Mouse (Mus musculus): Measurements from ENCODE around the gene Cdc6. TPM values are rescaled to one million over a fixed set of nuclear protein-coding genes. Genes with fewer than 3 reads are reported as not detected.
"Not testable (repeated sequence)": the region's sequence is repeated elsewhere in the genome, so short reads cannot be mapped to it uniquely, and the experiment has no call there.

Gene Cdc6
- polyA plus RNA-seq, 1 experiment: 24.1 TPM

GRCm38 (mm10) chr11:98930127-98930601, 22.6 kb downstream of the Cdc6 start:
- no peak overlapping the region for H3K4me3 ChIP-seq (ENCODE audit: insufficient read depth, poor library complexity, severe bottlenecking)
- H3ac ChIP-seq (ENCODE audit: control insufficient read depth, insufficient read length, low read depth): peak overlapping the region; percentile 31
- TF ChIP-seq CEBPB (IDR thresholded peaks at IDR 0.05; ENCODE audit: low read depth): no peak
- no peak for TF ChIP-seq MYOD1 (IDR thresholded peaks at IDR 0.05; ENCODE audit: control insufficient read depth, insufficient read length, low read depth)
- TF ChIP-seq FOSL1 (IDR thresholded peaks at IDR 0.05; ENCODE audit: insufficient read depth, low read length, poor library complexity, severe bottlenecking): no peak
- TF ChIP-seq MAX (IDR thresholded peaks at IDR 0.05): no peak
- no peak for TF ChIP-seq MYOG (IDR thresholded peaks at IDR 0.05; ENCODE audit: control insufficient read depth, extremely low read depth, insufficient read length)
- no peak for TF ChIP-seq CTCF (IDR thresholded peaks at IDR 0.05; ENCODE audit: control insufficient read depth, insufficient read depth, insufficient read length)
- no peak for TF ChIP-seq USF1 (IDR thresholded peaks at IDR 0.05; ENCODE audit: low read depth)
- H3K27me3 ChIP-seq (ENCODE audit: control insufficient read depth, insufficient read depth, insufficient read length): no peaks in the 10 kb centered on the region
- H3K36me3 ChIP-seq (ENCODE audit: control insufficient read depth, insufficient read depth): no peaks in the 10 kb centered on the region
- H3K79me3 ChIP-seq (ENCODE audit: low read depth): no peaks in the 10 kb centered on the region
- H3K79me2 ChIP-seq (ENCODE audit: control insufficient read depth, insufficient read depth): peaks cover 14% of the 10 kb centered on the region

GRCm38 (mm10) chr11:98930773-98931512, 23.3 kb downstream of the Cdc6 start:
- Histone ChIP-seq H3K79me3 (ENCODE audit: low read depth) (peaks cover 2% of the 10 kb centered on the region), H3K4me3 (ENCODE audit: insufficient read depth, poor library complexity, severe bottlenecking) (no peak overlapping the region), H3K27me3 (ENCODE audit: control insufficient read depth, insufficient read depth, insufficient read length) (no peaks in the 10 kb centered on the region), H3K79me2 (ENCODE audit: control insufficient read depth, insufficient read depth) (peaks cover 17% of the 10 kb centered on the region), H3K36me3 (ENCODE audit: control insufficient read depth, insufficient read depth) (no peaks in the 10 kb centered on the region), H3ac (ENCODE audit: control insufficient read depth, insufficient read length, low read depth) (peak overlapping the region; percentile 58)
- TF ChIP-seq USF1 (IDR thresholded peaks at IDR 0.05; ENCODE audit: low read depth) (no peak), MAX (IDR thresholded peaks at IDR 0.05) (peak; percentile 40), MYOD1 (IDR thresholded peaks at IDR 0.05; ENCODE audit: control insufficient read depth, insufficient read length, low read depth) (no peak)

- Histone ChIP-seq H3K79me3 (ENCODE audit: low read depth) (peaks cover 2% of the 10 kb centered on the region), H3K36me3 (ENCODE audit: control insufficient read depth, insufficient read depth) (no peaks in the 10 kb centered on the region), H3ac (ENCODE audit: control insufficient read depth, insufficient read length, low read depth) (peak overlapping the region; percentile 58), H3K79me2 (ENCODE audit: control insufficient read depth, insufficient read depth) (peaks cover 17% of the 10 kb centered on the region), H3K4me3 (ENCODE audit: insufficient read depth, poor library complexity, severe bottlenecking) (no peak overlapping the region), H3K27me3 (ENCODE audit: control insufficient read depth, insufficient read depth, insufficient read length) (no peaks in the 10 kb centered on the region)
- TF ChIP-seq USF1 (IDR thresholded peaks at IDR 0.05; ENCODE audit: low read depth) (no peak), MYOG (IDR thresholded peaks at IDR 0.05; ENCODE audit: control insufficient read depth, extremely low read depth, insufficient read length) (no peak), CEBPB (IDR thresholded peaks at IDR 0.05; ENCODE audit: low read depth) (no peak), MYOD1 (IDR thresholded peaks at IDR 0.05; ENCODE audit: control insufficient read depth, insufficient read length, low read depth) (peak; percentile 50), CTCF (IDR thresholded peaks at IDR 0.05; ENCODE audit: control insufficient read depth, insufficient read depth, insufficient read length) (peak; percentile 17), MAX (IDR thresholded peaks at IDR 0.05) (peak; percentile 19), FOSL1 (IDR thresholded peaks at IDR 0.05; ENCODE audit: insufficient read depth, low read length, poor library complexity, severe bottlenecking) (no peak)
Observed at GRCm38 (mm10) chr11:98931513-98932292, 24.1 kb downstream of the Cdc6 start.

- no peak for TF ChIP-seq FOSL1 (IDR thresholded peaks at IDR 0.05; ENCODE audit: insufficient read depth, low read length, poor library complexity, severe bottlenecking)
- TF ChIP-seq MYOG (IDR thresholded peaks at IDR 0.05; ENCODE audit: control insufficient read depth, extremely low read depth, insufficient read length): no peak
- peak; percentile 14 for TF ChIP-seq MAX (IDR thresholded peaks at IDR 0.05)
- no peak for TF ChIP-seq CEBPB (IDR thresholded peaks at IDR 0.05; ENCODE audit: low read depth)
- no peak for TF ChIP-seq CTCF (IDR thresholded peaks at IDR 0.05; ENCODE audit: control insufficient read depth, insufficient read depth, insufficient read length)
- TF ChIP-seq MYOD1 (IDR thresholded peaks at IDR 0.05; ENCODE audit: control insufficient read depth, insufficient read length, low read depth): peak; percentile 58
- no peak for TF ChIP-seq USF1 (IDR thresholded peaks at IDR 0.05; ENCODE audit: low read depth)
- Histone ChIP-seq H3ac (ENCODE audit: control insufficient read depth, insufficient read length, low read depth) (peak overlapping the region; percentile 18), H3K79me2 (ENCODE audit: control insufficient read depth, insufficient read depth) (peaks cover 18% of the 10 kb centered on the region), H3K79me3 (ENCODE audit: low read depth) (peaks cover 2% of the 10 kb centered on the region), H3K36me3 (ENCODE audit: control insufficient read depth, insufficient read depth) (no peaks in the 10 kb centered on the region), H3K4me3 (ENCODE audit: insufficient read depth, poor library complexity, severe bottlenecking) (no peak overlapping the region), H3K27me3 (ENCODE audit: control insufficient read depth, insufficient read depth, insufficient read length) (no peaks in the 10 kb centered on the region)
Observed at GRCm38 (mm10) chr11:98932293-98933091, 24.9 kb downstream of the Cdc6 start.

- H3K27me3 ChIP-seq (ENCODE audit: control insufficient read depth, insufficient read depth, insufficient read length): no peaks in the 10 kb centered on the region
- peaks cover 6% of the 10 kb centered on the region for H3K79me3 ChIP-seq (ENCODE audit: low read depth)
- H3ac ChIP-seq (ENCODE audit: control insufficient read depth, insufficient read length, low read depth): peak overlapping the region; percentile 18
- no peak overlapping the region for H3K4me3 ChIP-seq (ENCODE audit: insufficient read depth, poor library complexity, severe bottlenecking)
- TF ChIP-seq MYOD1 (IDR thresholded peaks at IDR 0.05; ENCODE audit: control insufficient read depth, insufficient read length, low read depth): peak; percentile 6
- TF ChIP-seq FOSL1 (IDR thresholded peaks at IDR 0.05; ENCODE audit: insufficient read depth, low read length, poor library complexity, severe bottlenecking): peak; percentile 94
- peak; percentile 83 for TF ChIP-seq CTCF (IDR thresholded peaks at IDR 0.05; ENCODE audit: control insufficient read depth, insufficient read depth, insufficient read length)
- TF ChIP-seq MYOG (IDR thresholded peaks at IDR 0.05; ENCODE audit: control insufficient read depth, extremely low read depth, insufficient read length): no peak
- peak; percentile 77 for TF ChIP-seq MAX (IDR thresholded peaks at IDR 0.05)
- peaks cover 24% of the 10 kb centered on the region for H3K79me2 ChIP-seq (ENCODE audit: control insufficient read depth, insufficient read depth)
- H3K36me3 ChIP-seq (ENCODE audit: control insufficient read depth, insufficient read depth): no peaks in the 10 kb centered on the region
Observed at GRCm38 (mm10) chr11:98933151-98933550, 25.6 kb downstream of the Cdc6 start.

- peaks cover 31% of the 10 kb centered on the region for H3K79me2 ChIP-seq (ENCODE audit: control insufficient read depth, insufficient read depth)
- H3K79me3 ChIP-seq (ENCODE audit: low read depth): peaks cover 12% of the 10 kb centered on the region
- not testable (repeated sequence) for H3ac ChIP-seq (ENCODE audit: control insufficient read depth, insufficient read length, low read depth); H3K27me3 ChIP-seq (ENCODE audit: control insufficient read depth, insufficient read depth, insufficient read length); H3K36me3 ChIP-seq (ENCODE audit: control insufficient read depth, insufficient read depth); H3K4me3 ChIP-seq (ENCODE audit: insufficient read depth, poor library complexity, severe bottlenecking)
Observed at GRCm38 (mm10) chr11:98933847-98934246, 26.2 kb downstream of the Cdc6 start.
